Mouse (Mus musculus) skeletal muscle tissue, adult 2 months (tissue): ENCODE measurements around the gene Dnah1.

Experiments used
- DNase-seq: peaks from one replicate; pipeline ENCODE4 v3.0.0-alpha.2; 2012; ENCODE audit warnings: low read depth, low spot score

Gene Dnah1

DNA sequence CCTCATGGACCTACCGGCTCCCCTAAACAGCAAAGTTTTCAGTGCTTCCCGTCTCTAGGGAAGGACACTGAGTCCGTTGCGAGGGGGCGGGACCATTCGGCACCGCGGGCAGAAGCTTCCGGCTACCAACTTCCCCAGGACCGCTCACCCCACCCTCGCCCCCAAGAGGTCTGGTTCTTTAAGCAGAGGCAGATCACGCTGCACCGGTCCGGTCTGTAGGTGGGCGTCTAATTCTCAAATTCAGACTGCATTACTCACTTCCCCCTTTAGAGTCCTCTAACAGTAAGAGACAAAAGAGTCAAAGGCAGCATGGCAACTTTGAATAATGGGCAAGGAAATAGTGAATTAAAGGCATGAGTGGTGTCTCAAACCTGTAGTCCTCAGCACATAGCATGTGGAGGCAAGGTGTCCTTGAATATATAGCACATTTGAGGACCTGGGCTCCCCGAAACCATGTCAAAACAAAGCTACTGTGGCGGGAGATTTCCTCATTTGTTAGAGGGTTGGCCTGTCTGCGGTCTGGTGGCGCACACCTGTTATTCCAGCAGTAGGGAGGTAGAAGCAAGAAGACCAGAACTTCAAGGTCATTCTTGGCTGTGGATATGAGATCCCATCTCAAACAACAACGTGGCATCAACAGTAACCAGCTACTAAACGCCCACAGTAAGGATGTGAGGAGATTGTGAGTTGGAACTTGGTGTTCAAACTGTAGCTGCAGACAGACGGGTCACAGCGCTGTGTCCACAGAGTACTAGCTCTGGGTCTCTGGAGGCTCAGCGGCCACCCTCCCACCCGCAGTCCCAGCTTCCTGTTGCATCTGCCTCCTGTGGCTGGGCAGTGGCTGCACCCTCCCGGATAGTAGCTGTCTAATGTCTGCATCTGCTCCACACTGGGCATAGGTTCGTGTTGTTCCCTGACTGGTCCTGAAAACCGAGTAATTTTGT lies at the start of gene Dnah1:
Gene Dnah1, minus strand, starts transcription at position 48 of the 944 bp plus-strand sequence.
- no peak for DNase-seq

DNA sequence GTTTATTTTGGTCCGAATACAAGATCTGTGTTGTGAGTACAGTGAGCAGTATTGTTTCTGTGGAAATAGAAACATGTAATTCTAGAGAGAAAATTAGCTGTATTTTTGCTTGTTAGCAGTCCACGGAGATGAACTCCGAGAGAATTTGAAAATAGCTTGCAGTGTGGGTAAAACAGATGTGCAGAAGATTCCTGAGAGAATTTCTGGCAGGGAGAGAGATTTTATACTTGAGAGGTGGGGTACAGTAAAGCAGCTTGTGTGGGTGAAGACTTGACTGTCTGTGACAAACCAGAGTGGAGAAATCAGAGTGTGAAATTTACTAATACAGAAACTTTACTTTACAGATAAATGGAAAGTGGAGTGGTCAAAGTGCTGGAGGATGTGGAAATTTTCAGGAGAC lies 45.7 kb upstream of the Dnah1 start:
- DNase-seq = no peak

DNA sequence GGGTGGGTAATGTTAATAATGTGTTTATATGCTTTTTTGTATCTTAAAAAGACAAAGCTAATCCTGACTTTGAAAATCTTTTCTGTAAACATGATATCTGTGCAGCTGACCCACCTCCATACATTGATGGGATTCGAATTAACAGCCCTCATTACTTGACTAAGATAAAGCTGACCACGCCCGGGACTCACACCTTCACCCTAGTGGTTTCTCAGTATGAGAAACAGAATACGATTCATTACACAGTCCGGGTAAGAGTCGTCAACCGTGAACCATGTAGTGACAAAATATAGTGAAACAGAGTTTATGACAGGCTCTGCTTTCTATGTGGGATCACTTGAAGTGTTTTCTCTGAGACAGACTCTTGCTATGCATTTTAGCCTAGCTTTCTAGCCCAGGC lies 44.3 kb upstream of the Dnah1 start:
- DNase-seq = no peak

DNA sequence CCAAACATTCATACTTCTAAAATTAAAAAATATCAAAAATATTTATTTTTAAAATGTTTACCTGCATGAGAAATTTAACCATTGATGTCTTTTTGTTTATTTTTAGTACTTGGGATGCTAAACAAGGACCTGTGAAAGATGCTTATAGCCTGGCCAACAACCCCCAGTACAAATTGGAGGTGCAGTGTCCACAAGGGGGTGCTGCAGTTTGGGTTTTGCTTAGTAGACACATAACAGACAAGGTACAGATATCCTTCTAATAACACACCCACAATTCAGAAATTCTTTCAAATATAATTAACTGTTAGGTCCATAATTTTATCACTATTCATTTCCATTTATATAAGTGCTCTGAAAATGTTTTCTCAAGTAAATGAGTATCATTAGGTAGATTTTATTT lies 41.7 kb upstream of the Dnah1 start:
- no peak for DNase-seq

DNA sequence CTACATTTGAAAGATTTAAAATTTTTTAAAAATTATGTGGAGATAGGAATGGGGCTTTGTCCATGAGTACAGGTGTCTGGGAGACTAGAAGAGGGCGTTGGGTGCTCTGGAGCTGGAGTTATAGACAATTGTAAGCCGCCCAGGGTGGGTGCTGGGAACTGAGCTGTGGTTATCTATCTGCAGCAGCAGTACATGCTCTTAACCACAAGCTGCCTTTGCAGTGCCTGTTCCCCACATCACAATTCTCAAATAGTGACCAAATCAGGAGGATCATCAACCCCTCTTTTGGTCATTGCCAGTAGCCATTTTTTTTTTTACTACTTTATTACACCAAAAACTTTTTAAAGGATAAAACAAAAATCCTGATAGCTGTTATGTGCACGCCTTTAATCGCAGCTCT lies 40.9 kb upstream of the Dnah1 start:
- no peak for DNase-seq

DNA sequence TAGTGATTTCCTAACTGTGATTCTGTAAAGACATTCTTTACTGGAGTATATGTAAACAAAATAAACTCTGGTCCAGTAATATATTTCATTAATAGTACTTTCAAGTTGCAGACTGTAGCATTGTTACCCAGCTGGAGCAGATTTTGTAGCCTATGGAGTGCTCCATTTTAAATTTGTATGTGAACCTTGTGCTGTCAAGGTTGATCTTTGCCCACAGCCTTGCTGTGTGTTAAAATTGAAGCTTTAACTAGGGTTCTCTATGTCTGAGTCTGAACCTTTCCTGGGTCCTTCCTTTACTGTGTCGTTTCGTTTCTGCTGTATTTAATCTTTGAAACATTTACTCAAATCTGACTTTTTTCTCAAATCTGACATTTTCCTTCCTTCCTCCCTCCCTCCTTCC lies 38.5 kb upstream of the Dnah1 start:
- no peak for DNase-seq

DNA sequence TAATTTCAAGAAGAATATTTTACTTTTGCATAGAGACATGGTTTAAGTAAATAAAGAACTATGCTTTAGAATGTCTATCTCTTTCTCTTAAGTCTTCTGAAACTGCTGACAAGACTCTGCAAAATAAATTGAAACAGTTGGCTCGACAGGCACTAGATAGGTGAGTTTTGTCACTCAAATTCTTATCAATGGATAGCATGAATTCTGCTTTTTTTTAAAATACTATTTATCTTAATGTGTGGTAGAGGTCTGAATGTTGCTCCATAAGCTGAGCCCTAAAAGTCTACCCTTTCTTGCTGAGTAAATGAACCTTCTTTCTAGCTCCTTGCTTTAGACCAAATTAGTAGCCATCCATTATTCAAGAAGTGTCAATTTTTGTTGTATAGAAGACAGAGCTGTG lies 21.7 kb upstream of the Dnah1 start:
- no peak for DNase-seq

DNA sequence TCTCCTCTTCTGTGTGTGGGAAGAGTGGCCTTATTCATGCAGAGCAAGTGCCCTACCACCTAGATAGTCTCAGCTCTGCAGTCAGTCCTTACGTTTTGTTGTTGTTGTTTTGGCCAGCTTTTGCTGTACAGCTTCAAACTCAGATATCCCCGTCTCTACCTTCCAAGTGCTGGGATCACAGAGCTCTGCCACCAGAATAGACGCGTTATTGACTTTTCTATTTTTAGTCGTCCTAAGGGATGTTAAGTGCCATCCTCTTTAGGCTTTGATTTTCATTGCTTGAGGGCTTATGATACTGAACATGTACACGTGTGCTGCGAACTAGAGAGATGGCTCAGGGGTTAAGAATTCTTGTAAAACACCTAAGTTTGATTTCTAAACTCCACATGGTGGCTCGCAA lies 19.5 kb upstream of the Dnah1 start:
- DNase-seq = peak; percentile 27

DNA sequence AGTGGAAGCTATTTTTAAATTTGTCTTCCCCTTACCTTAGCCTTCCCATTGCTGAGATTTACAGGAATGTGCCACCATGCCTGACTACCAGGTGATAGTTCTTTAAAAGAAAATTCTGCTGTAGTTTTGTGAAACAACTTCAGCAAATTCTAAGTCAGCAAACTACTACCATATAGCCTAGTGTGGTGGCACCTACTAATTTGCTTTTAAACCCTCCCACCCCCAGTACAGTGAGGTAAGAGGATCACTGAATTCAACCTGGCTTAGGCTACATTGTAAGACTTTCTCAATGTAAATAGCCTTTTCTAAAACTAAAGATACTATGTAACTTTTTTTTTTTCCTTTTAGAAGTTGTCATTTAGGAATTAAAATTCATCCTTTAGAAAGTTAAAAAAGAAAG lies 14.3 kb upstream of the Dnah1 start:
- no peak for DNase-seq

DNA sequence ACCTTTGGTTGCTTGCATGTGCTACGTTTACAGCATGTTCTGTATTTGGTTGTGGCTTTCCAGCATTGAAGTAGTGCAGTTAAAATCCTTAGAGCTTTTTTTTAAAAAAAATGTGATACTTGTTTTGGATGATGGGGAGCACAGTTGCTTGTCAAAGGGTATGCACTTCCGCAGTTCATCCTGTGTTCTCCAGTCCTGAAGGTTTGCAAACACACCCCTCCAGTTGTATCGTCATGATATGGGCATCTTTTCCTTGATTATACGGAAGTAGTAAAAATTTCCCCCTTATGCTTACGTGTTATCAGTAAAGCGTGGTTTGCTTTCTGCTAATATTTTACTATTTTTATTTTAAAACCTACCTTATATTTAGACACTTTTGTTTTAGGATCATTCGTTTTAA lies 13.7 kb upstream of the Dnah1 start:
- DNase-seq = no peak

DNA sequence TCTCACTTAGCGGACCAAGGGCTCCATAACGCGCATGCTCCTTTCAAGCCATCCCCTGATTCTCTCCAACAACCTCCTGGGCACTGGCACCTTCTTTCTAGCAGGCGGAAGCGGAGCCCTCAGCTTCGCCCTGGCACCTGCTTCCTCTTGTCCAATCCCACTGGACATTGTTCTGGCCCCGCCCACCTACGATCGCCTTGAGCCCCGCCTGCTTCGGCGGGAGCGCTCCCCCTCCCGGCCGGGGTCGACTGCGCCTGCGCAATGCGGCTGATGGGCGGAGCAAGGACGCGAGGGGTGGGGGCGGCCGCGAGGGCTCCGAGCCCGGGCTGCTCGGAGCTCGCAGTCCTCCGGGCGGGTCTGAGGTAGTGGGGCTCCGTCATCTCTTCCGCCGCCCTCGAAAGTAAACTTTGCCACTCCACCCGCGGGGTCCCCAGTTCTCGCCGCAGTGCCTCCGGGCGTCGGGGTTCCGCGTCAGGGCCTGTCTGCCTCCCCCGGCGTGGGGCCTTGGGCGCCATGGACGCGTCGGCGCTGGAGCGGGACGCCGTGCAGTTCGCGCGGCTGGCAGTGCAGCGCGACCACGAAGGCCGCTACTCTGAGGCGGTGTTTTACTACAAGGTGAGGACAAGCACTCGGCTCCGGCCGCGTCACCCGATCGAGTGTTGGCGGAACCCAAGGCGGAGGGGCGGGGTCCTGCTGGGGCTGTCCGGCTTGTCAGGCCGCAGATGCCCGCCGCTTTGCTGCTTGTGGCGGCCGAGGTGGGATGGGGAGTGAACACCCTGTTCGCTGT lies 12.9 kb upstream of the Dnah1 start, which contains the start of gene Capn7:
Gene Capn7, plus strand, starts transcription at position 270 of the 787 bp plus-strand sequence.
- peak; percentile 99 for DNase-seq

DNA sequence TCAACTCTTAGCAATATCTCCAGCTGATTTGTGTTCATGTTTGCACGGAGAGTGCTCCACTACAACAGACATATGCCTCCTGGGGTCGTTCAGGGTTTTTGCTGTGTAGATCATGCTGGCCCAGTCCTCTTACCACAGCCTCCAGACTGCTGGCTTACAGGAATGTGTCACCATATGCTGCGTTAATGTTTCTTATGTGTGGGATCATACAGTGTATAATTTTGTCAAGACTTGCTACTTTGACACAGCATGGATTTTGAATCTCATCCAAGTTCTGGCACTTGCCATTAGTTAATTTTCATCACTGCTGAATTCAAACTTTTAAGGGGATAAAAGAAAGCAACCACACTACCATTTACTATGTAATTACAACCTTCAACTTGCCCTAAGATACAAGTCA lies 12.1 kb upstream of the Dnah1 start:
- no peak for DNase-seq

DNA sequence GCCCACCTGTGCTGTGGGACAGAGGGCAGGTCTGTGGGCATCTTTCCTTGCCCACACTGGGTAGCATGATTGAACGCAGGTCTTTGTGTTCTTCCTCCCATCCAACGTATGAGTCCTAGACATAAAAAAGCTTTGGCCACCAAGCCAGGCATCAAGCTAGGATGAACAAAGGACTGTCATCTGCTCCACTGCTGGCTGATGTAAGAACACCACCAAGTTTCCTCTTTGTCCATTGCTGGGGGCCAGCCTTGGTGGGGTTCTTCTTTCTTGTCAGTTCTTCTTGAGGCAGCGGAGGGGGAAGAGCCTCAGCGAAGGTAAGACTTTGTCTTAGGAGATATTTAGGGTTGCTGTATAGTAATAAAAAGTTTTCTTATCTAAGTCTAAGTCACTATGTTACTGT lies 7.3 kb upstream of the Dnah1 start:
- no peak for DNase-seq

DNA sequence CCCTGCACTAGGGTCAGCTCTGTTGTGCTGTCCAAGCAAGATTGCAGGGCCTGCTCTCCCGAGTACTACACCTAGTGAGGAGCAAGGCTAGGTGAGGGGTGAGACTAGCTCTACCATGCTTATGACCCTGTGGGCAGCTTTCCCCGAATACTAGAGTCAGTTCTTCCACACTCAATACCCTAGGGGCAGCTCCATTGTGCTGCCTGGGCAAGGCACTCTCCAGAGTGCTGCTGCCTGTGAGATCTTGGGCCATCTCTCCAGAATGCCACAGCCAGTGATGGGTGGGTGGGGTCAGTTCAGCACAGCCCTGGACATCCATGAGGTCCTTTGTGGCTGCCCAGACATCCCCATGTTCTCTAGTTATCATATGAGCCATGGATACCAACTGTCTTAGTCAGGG lies 6.0 kb upstream of the Dnah1 start:
- DNase-seq = no peak

DNA sequence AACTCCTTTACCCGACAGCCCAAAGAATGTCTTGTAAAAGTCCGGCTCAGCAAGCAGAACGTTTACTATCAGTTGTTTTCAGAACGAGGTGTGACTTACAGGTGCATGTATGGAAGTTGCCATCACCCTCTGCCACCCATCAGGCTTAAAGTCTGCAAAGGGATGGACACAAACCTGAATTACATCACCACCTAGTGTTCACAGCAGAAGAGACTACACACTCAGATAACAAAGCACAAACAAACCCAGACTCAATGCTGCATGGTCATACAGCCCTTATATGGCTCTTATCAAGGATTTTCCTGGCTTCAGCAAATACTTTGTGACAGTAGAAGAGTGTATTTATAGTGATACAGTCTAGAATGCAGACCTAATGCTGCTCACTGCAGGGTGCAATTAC lies 4.0 kb upstream of the Dnah1 start:
- DNase-seq = no peak

DNA sequence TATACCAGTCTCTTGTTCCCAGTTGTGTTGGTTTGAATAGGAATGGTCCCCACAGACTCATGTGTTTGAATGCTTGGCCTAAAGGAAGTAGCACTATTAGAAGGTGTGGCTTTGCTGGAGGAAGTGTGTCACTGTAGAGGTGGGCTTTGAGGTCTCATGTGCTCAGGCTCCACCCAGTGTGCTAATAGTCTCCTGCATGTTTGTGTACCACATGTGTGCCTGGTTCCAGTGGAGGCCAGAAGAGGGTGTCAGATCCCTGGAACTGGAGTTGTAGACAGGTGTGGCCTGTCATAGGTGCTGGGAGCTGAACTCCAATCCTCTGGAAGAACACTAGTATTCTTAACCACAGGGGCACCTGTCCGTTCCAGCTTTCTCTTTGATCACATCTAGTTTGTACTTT lies 3.5 kb upstream of the Dnah1 start:
- DNase-seq = no peak

DNA sequence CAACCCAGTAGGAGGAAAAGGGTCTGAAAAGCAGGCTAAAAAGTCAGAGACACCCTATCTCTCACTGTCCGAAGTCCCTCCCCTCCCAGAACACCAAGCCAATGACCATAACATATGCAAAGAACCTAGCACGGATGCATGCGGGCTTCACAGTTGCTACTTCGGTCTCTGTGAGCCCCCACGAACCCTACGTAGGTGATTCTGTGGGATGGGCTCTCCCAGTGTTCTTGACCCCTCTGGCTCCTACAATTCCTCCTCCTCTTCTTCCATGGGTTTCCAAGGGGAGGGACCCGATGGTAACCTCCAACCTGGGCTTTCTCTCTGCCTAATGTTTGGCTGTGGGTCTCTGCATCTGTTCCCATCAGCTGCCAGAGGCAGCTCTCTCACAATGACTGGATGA lies 3.1 kb upstream of the Dnah1 start:
- DNase-seq = no peak

DNA sequence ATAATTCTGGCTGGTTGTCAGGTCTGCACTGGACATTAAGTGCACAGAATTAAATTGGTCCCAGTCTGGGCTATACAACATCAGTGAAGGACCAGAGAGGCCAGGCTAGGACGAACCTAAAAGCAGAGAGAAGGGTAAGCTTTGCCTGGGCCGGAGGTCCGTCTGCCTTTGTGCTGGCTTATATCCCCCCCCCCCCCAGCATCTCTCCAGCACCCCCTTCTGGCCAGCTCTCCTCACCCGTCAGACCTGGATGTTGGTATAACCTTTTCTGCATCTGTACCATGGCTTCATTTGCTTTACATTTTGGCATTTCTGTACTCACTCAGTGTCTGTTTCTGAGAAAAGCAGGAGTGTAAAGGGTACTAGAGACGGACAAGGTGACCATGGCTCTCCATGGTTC lies 1.9 kb upstream of the Dnah1 start:
- no peak for DNase-seq

DNA sequence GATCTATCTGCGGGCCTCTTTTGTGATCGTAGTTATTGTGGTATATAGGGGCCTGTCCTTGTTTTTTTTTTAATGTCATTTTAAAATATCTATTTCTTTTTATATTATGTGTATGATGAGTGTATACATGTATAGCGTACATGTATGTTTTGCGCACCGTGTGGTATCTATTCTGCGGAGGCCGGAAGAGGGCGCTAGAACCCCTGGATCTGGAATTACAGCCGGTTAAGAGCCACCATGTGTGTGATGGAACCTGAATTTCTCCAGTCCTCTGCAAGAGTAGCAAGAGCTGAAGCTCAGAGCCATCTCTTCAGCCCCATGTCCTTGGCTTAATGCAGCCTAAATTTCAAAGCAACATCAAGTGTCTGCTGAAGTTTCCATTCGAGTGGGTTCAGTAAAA lies 1.2 kb upstream of the Dnah1 start:
- no peak for DNase-seq

DNA sequence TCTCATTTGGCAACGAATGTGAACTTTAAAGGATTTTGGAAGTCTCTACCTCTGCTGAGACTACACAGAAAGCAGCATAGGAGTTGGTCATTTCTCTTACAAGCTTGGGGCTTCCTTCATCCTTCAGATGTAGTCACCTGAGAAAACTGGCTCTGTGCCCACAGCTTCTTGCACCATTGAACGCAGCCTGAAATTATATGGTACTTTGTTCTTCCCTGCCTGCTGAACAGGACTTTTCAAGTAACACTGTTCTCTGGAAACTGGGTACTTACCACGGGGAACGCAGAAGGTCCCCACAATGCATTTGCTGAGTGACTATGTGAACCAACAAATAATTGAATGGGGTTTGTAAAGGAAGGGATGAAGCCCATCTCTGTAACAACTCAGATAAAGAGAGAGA lies 507 bp downstream of the Dnah1 start:
- no peak for DNase-seq

DNA sequence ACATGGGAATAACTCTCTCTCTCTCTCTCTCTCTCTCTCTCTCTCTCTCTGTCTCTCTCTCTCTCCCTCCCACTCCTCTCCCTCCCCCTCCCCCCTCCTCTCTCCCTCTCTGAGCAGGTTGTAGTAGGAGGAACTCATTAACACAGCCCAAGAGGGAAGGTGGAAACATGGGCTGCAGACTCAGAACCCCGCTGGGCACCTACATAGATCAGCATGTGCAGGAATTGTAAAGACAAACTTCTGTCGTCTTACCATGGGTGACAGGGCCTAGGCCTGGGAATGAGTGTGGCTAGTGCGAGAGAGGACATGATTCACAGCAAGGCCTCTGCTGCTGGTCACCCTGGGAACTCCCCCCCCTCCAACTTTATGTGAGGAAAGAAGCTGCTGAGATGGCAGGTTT lies 1.5 kb downstream of the Dnah1 start:
- no peak for DNase-seq

DNA sequence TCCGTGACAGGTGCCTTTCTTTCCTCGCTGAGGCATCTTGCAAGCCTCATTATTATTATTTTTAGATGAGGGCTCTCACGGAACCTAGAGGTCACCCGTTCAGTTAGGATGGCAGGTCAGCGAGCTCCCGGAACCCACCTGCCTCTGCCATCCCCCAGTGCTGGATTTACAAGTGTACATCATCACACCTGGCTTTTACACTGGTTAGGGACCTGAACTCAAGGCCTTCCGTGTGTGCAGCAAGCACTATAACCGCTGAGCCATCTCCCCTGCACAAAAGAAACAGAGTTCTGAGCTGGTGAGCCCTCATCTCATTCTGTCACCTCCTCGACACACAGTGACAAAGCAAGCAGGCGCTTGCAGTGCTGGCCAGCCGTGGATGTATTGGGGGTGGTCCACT lies 2.5 kb downstream of the Dnah1 start:
- DNase-seq = no peak

DNA sequence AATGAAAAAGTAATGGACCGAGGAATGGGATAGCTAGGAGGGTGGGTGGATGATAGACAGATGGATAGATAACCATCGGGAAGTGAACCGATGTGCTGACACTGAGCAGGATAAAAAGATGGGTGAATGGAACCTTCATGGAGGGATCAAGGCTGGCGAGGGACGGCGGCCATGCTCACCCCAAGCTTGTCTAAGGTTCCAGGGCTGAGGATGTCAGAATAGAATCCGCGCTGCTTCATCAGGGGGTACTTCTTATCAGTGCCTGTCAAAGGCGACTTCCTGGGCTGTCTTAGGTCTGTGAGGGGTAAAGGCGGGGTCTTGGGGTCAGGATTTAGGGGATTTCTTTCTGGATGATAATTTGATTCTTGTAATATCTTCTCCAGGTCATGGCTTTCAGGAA lies 4.2 kb downstream of the Dnah1 start:
- no peak for DNase-seq
